Mouse (Mus musculus): ENCODE measurements at regions not wholly inside any gene's neighbourhood (a gene's known extent, or its start where the extent isn't known, plus 50 kb on each side); places are given as distances from the start of the nearest gene placed in this dataset.

DNA sequence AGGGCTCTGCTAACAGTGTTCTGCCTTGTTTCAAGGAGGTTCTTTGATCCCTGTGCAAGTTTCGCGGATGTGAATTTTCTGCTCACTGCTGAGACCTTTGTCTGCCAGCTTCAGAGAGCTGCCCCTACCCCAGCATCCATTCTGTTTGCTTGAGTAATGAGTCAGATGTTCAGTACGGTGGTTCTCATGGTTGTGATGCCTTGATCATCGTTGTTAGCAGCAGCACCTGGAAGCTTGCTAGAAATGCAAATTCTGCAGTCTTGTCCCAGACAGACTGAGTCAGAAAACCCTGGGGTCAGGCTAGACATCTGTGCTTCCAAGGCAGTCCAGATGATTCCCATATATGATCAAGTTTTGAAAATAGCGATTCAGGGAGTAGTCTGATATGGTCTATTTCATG, 75.2 kb upstream of the Prdm1 start:
- Histone ChIP-seq H3K27ac (ENCODE audit: low read depth, low read length) (no peak overlapping the region), H3K4me2 (ENCODE audit: low read depth, low read length, severe bottlenecking) (no peak overlapping the region), H3K4me3 (ENCODE audit: low read depth, low read length) (no peak overlapping the region), H3K36me3 (ENCODE audit: control insufficient read depth, insufficient read depth, low read length) (no peaks in the 10 kb centered on the region), H3K9ac (ENCODE audit: low read length) (no peak overlapping the region), H3K4me1 (replicated peaks; ENCODE audit: control insufficient read depth, insufficient read depth, low read length) (no peaks in the 10 kb centered on the region), H3K9me3 (ENCODE audit: control insufficient read depth, low read length) (no peaks in the 10 kb centered on the region), H3K27me3 (ENCODE audit: control insufficient read depth, insufficient read depth, low read length) (no peaks in the 10 kb centered on the region)
- DNase-seq (ENCODE audit: low spot score) (no peak), ATAC-seq (replicated peaks; ENCODE audit: low FRiP score) (no peak)
- 74% methylated on average over 5 of the region's 5 CpGs for WGBS

DNA sequence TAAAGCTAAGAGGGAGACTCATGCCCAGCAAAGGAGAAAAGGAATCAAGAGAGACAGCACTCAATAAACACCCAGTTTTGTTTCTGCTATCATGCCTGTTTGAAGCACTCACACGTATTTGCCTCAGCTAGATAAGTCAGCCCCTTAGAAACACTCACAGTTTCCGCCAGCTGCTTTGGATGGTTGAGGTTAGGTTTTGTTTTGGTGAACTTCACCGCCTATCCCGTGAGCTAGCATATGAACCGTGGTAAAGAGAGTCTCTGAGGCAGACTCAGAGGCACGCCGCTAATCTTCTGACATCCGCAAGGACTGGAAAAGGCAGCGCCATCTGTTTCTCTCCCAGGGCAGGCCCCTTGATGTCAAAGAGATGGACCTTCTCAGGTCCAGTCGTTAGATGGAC, 73.2 kb upstream of the Prdm1 start:
- Histone ChIP-seq H3K9ac (ENCODE audit: low read length) (no peak overlapping the region), H3K27me3 (ENCODE audit: control insufficient read depth, insufficient read depth, low read length) (no peaks in the 10 kb centered on the region), H3K4me1 (replicated peaks; ENCODE audit: control insufficient read depth, insufficient read depth, low read length) (no peaks in the 10 kb centered on the region), H3K27ac (ENCODE audit: low read depth, low read length) (no peak overlapping the region), H3K36me3 (ENCODE audit: control insufficient read depth, insufficient read depth, low read length) (no peaks in the 10 kb centered on the region), H3K4me2 (ENCODE audit: low read depth, low read length, severe bottlenecking) (no peak overlapping the region), H3K9me3 (ENCODE audit: control insufficient read depth, low read length) (no peaks in the 10 kb centered on the region), H3K4me3 (ENCODE audit: low read depth, low read length) (no peak overlapping the region)
- DNase-seq (ENCODE audit: low spot score) (no peak), ATAC-seq (replicated peaks; ENCODE audit: low FRiP score) (no peak)
- 85% methylated on average over 10 of the region's 10 CpGs for WGBS

DNA sequence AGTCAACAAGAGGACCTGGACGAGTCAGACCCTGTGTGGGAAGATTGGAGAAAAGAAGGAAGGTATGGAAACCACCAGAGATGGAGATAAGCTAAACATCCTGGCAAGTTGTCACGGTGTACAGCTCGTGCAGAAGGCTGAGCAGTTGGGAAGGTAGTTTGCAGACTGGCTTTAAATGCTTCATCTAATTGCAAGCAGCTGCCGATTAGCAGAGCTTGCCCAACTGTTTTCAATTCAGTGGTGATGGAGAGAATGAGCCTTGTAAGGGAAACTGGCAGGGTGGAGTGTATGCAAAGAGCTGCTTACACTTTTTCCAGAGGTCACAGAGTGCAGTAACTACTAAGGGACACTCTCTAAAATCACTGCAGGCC, 71.6 kb upstream of the Prdm1 start:
- Histone ChIP-seq H3K4me3 (ENCODE audit: low read depth, low read length) (no peak overlapping the region), H3K27ac (ENCODE audit: low read depth, low read length) (no peak overlapping the region), H3K4me2 (ENCODE audit: low read depth, low read length, severe bottlenecking) (no peak overlapping the region), H3K27me3 (ENCODE audit: control insufficient read depth, insufficient read depth, low read length) (no peaks in the 10 kb centered on the region), H3K4me1 (replicated peaks; ENCODE audit: control insufficient read depth, insufficient read depth, low read length) (no peaks in the 10 kb centered on the region), H3K9ac (ENCODE audit: low read length) (no peak overlapping the region), H3K36me3 (ENCODE audit: control insufficient read depth, insufficient read depth, low read length) (no peaks in the 10 kb centered on the region), H3K9me3 (ENCODE audit: control insufficient read depth, low read length) (no peaks in the 10 kb centered on the region)
- 59% methylated on average over 4 of the region's 4 CpGs for WGBS
- ATAC-seq (replicated peaks; ENCODE audit: low FRiP score) (no peak), DNase-seq (ENCODE audit: low spot score) (no peak)

DNA sequence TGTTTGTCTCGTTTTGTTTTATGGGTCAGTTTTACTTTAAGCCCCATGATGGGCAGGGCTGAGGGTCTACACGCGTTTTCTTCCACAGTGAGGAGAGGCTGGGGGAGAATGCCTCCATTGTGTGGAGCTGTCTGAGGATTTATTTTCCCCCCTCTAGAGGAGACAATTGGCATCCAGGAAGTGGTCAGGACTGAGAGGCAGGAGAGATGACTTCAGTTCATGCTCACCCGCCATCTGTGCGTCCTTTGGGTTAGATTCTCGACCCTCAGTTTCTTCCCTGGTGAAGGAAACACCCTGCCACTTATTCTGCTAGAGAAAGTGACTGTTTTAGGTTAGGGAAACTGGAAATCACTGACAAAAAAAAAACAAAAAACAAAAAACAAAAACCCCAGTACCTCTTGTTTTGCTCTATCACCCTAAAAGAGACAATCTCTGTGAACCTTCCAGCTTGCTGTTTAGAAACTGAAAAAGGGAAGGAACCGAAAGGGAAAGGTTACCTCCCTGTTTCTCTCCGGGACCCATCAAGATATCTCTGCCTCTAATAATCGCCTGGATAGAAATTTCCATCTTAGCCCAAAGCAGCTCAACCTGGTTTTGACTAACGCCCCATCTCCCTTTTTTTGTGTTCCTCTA, 71.1 kb upstream of the Prdm1 start:
- Histone ChIP-seq H3K27me3 (ENCODE audit: control insufficient read depth, insufficient read depth, low read length) (no peaks in the 10 kb centered on the region), H3K4me3 (ENCODE audit: low read depth, low read length) (no peak overlapping the region), H3K27ac (ENCODE audit: low read depth, low read length) (no peak overlapping the region), H3K9ac (ENCODE audit: low read length) (no peak overlapping the region), H3K9me3 (ENCODE audit: control insufficient read depth, low read length) (no peaks in the 10 kb centered on the region), H3K36me3 (ENCODE audit: control insufficient read depth, insufficient read depth, low read length) (no peaks in the 10 kb centered on the region), H3K4me1 (replicated peaks; ENCODE audit: control insufficient read depth, insufficient read depth, low read length) (no peaks in the 10 kb centered on the region), H3K4me2 (ENCODE audit: low read depth, low read length, severe bottlenecking) (no peak overlapping the region)
- ATAC-seq (replicated peaks; ENCODE audit: low FRiP score), result no peak
- 63% methylated on average over 10 of the region's 10 CpGs for WGBS
- DNase-seq (ENCODE audit: low spot score), result no peak

DNA sequence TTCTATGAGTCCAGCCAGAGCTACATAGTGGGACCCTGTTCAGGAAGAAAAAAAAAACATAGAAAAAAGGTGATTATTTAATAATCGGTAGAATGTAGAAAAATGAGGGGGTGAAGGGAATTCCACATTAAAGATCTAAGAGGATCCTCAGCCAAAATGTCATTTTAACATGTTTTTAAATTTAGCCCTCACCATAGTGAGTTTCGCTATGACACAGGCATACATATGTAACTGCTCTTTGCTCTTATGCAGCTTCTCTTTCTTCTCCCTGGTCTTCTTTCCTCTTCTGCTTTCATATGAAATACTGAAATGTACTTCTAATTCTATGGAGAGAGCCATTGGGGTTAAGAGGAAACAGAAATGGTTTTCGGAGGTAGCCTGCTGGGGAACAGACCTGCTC, 70.3 kb upstream of the Prdm1 start:
- ATAC-seq (replicated peaks; ENCODE audit: low FRiP score) (no peak), DNase-seq (ENCODE audit: low spot score) (no peak)
- WGBS, result 91% methylated on average over 3 of the region's 3 CpGs
- Histone ChIP-seq H3K4me2 (ENCODE audit: low read depth, low read length, severe bottlenecking) (no peak overlapping the region), H3K4me1 (replicated peaks; ENCODE audit: control insufficient read depth, insufficient read depth, low read length) (no peaks in the 10 kb centered on the region), H3K27ac (ENCODE audit: low read depth, low read length) (no peak overlapping the region), H3K36me3 (ENCODE audit: control insufficient read depth, insufficient read depth, low read length) (no peaks in the 10 kb centered on the region), H3K9me3 (ENCODE audit: control insufficient read depth, low read length) (no peaks in the 10 kb centered on the region), H3K4me3 (ENCODE audit: low read depth, low read length) (no peak overlapping the region), H3K27me3 (ENCODE audit: control insufficient read depth, insufficient read depth, low read length) (no peaks in the 10 kb centered on the region), H3K9ac (ENCODE audit: low read length) (no peak overlapping the region)

DNA sequence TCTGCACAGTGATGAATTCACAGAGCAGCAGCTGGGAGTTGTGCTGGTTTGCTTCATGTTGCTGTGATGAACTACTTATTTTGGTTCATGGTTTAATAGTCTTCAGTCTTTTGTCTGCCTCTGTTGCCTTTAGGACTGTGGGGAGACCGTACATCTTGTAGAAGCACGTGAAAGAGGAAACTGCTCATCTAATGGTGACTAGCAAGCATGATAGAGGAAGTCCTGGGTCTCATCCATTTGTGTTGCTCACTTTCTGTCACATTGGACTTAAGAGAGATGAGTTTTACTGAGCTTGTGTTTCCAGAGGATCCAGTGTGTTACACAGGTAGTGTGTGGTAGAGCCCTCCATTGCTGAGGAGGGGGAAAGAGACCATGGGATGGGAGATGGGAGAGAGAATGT, 67.6 kb upstream of the Prdm1 start:
- Histone ChIP-seq H3K4me3 (ENCODE audit: low read depth, low read length) (no peak overlapping the region), H3K27ac (ENCODE audit: low read depth, low read length) (no peak overlapping the region), H3K4me1 (replicated peaks; ENCODE audit: control insufficient read depth, insufficient read depth, low read length) (no peaks in the 10 kb centered on the region), H3K9me3 (ENCODE audit: control insufficient read depth, low read length) (no peaks in the 10 kb centered on the region), H3K36me3 (ENCODE audit: control insufficient read depth, insufficient read depth, low read length) (no peaks in the 10 kb centered on the region), H3K27me3 (ENCODE audit: control insufficient read depth, insufficient read depth, low read length) (no peaks in the 10 kb centered on the region), H3K9ac (ENCODE audit: low read length) (no peak overlapping the region), H3K4me2 (ENCODE audit: low read depth, low read length, severe bottlenecking) (no peak overlapping the region)
- DNase-seq (ENCODE audit: low spot score) (no peak), ATAC-seq (replicated peaks; ENCODE audit: low FRiP score) (no peak)
- WGBS, result 88% methylated on average over 2 of the region's 2 CpGs

DNA sequence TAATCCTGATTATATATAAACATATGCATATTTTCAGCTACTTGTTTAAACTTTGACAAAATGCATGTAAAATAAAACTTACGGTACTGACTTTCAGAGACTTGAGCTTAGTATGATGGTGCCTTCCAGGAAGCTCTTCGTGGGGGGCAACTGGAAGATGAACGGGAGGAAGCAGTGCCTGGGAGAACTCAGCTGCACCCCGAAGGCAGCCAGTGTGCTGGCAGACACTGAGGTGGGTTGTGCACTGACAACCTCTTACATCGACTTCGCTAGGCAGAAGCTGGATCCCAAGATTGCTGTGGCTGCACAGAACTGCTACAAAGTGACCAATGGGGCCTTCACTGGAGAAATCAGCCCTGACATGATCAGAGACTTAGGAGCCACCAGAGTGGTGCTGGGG, 61.5 kb upstream of the Prdm1 start:
- no peak for ATAC-seq (replicated peaks; ENCODE audit: low FRiP score)
- H3K4me2 ChIP-seq (ENCODE audit: low read depth, low read length, severe bottlenecking), result no peak overlapping the region
- 90% methylated on average over 6 of the region's 6 CpGs for WGBS

DNA sequence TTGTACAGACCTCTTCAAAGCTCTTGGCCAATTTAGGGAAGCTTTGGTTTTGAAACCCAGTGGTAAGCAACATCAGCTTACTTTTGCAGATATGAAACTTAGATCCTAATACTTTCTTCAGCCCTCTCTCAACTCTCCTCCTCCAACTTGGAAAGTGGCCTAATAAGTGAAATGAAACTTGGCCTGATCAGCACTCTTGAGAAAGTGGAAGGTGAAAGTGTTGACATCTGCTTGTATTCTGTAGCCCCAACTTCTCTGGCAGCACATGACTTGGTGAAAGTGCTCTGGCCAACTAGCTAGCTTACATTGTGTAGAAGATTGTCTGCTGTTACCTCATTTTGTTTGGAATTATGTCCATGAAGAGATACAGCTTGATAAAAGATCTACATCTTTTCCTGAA, 61.1 kb upstream of the Prdm1 start:
- ATAC-seq (replicated peaks; ENCODE audit: low FRiP score) (no peak), DNase-seq (ENCODE audit: low spot score) (no peak)
- Histone ChIP-seq H3K4me2 (ENCODE audit: low read depth, low read length, severe bottlenecking) (no peak overlapping the region), H3K36me3 (ENCODE audit: control insufficient read depth, insufficient read depth, low read length) (no peaks in the 10 kb centered on the region), H3K4me3 (ENCODE audit: low read depth, low read length) (no peak overlapping the region), H3K9me3 (ENCODE audit: control insufficient read depth, low read length) (no peaks in the 10 kb centered on the region), H3K9ac (ENCODE audit: low read length) (no peak overlapping the region), H3K27me3 (ENCODE audit: control insufficient read depth, insufficient read depth, low read length) (no peaks in the 10 kb centered on the region), H3K27ac (ENCODE audit: low read depth, low read length) (no peak overlapping the region), H3K4me1 (replicated peaks; ENCODE audit: control insufficient read depth, insufficient read depth, low read length) (no peaks in the 10 kb centered on the region)

More for the DNA sequence above, 61.5 kb upstream of the Prdm1 start:
- no peak for DNase-seq (ENCODE audit: low spot score)
- H3K9ac ChIP-seq (ENCODE audit: low read length), result no peak overlapping the region
- no peaks in the 10 kb centered on the region for H3K27me3 ChIP-seq (ENCODE audit: control insufficient read depth, insufficient read depth, low read length)
- no peak overlapping the region for H3K27ac ChIP-seq (ENCODE audit: low read depth, low read length)
- no peak overlapping the region for H3K4me3 ChIP-seq (ENCODE audit: low read depth, low read length)
- H3K4me1 ChIP-seq (replicated peaks; ENCODE audit: control insufficient read depth, insufficient read depth, low read length), result no peaks in the 10 kb centered on the region
- H3K9me3 ChIP-seq (ENCODE audit: control insufficient read depth, low read length), result no peaks in the 10 kb centered on the region
- no peaks in the 10 kb centered on the region for H3K36me3 ChIP-seq (ENCODE audit: control insufficient read depth, insufficient read depth, low read length)

DNA sequence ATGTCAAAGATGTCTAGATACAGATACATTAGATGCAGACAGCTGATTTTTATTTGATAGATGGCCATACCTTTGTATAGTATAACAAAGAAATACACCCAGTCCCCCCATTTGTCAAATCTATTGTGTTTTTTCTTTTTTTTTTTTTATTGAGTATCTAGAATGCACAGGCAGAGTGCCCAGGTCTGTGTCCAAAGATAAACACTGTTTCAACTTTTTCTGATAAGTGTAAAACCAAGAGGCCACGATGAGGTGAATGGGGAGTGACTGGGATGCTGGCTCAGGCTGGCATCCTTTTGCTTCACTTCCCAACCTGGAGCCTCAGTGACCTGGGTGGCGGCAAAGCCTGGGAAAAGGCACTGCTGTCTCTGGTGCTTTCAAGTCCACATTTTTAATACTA, 54.4 kb upstream of the Prdm1 start:
- Histone ChIP-seq H3K27me3 (ENCODE audit: control insufficient read depth, insufficient read depth, low read length) (no peaks in the 10 kb centered on the region), H3K4me3 (ENCODE audit: low read depth, low read length) (no peak overlapping the region), H3K9ac (ENCODE audit: low read length) (no peak overlapping the region), H3K9me3 (ENCODE audit: control insufficient read depth, low read length) (no peaks in the 10 kb centered on the region), H3K36me3 (ENCODE audit: control insufficient read depth, insufficient read depth, low read length) (no peaks in the 10 kb centered on the region), H3K4me2 (ENCODE audit: low read depth, low read length, severe bottlenecking) (no peak overlapping the region), H3K27ac (ENCODE audit: low read depth, low read length) (no peak overlapping the region), H3K4me1 (replicated peaks; ENCODE audit: control insufficient read depth, insufficient read depth, low read length) (no peaks in the 10 kb centered on the region)
- no peak for DNase-seq (ENCODE audit: low spot score)
- WGBS, result 88% methylated on average over 2 of the region's 2 CpGs
- ATAC-seq (replicated peaks; ENCODE audit: low FRiP score), result no peak

All from forebrain, embryonic 11.5 days (tissue).